Mouse (Mus musculus): ENCODE measurements at regions not wholly inside any gene's neighbourhood (a gene's known extent, or its start where the extent isn't known, plus 50 kb on each side); places are given as distances from the start of the nearest gene placed in this dataset.

DNA sequence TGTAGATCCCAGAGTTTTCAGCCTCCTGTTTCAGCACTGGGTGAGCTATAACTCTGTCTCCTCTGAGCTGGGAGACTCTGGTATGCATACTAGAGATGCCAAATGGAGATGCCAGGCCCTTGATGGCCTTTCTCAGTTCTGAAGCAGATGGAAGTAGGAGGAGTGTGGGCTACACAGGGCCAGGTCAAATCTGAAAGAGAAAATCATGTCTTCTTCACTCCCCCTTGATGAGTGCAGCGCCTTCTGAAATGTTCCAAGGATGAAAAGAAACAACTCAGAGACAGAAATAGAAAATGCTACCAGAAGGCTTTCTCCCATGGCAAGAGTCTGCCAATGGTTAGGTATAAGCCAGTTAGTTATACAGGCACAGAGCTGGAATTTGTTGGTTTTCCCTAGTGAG, 652.0 kb downstream of the Rnf144a start:
- H3K9ac ChIP-seq (ENCODE audit: low read length) = no peak overlapping the region
- WGBS = 85% methylated on average over 1 of the region's 1 CpGs
- no peaks in the 10 kb centered on the region for H3K36me3 ChIP-seq (ENCODE audit: control insufficient read depth, insufficient read depth, low read length)
- no peak overlapping the region for H3K4me2 ChIP-seq (ENCODE audit: low read depth, low read length, severe bottlenecking)
- no peaks in the 10 kb centered on the region for H3K27me3 ChIP-seq (ENCODE audit: control insufficient read depth, insufficient read depth, low read length)
- H3K4me1 ChIP-seq (replicated peaks; ENCODE audit: control insufficient read depth, insufficient read depth, low read length) = no peaks in the 10 kb centered on the region
- ATAC-seq (replicated peaks; ENCODE audit: low FRiP score) (no peak), DNase-seq (ENCODE audit: low spot score) (no peak)
- no peaks in the 10 kb centered on the region for H3K9me3 ChIP-seq (ENCODE audit: control insufficient read depth, low read length)
- H3K4me3 ChIP-seq (ENCODE audit: low read depth, low read length) = no peak overlapping the region
- no peak overlapping the region for H3K27ac ChIP-seq (ENCODE audit: low read depth, low read length)

DNA sequence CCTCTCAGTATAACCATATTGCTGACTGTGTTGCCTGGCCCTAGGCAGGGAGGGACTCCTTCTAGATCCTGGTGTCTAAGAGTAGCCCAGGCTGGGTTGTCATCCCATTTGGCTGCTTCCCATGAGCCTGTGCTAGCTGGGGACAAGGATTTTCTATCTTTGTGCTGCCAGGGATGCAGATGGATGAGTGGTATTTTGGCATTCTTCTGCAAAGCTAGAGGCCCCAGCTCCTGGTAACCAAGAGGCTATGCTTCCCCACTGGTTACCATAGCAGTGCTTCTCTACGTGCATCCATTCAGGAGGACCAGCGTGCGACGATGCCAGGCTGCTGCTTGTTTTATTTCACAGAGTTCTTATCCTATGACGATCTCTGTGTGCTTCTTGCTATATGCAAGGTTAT, 658.0 kb downstream of the Rnf144a start:
- no peaks in the 10 kb centered on the region for H3K9me3 ChIP-seq (ENCODE audit: control insufficient read depth, low read length)
- no peaks in the 10 kb centered on the region for H3K36me3 ChIP-seq (ENCODE audit: control insufficient read depth, insufficient read depth, low read length)
- no peaks in the 10 kb centered on the region for H3K4me1 ChIP-seq (replicated peaks; ENCODE audit: control insufficient read depth, insufficient read depth, low read length)
- no peak overlapping the region for H3K4me2 ChIP-seq (ENCODE audit: low read depth, low read length, severe bottlenecking)
- no peak for DNase-seq (ENCODE audit: low spot score)
- ATAC-seq (replicated peaks; ENCODE audit: low FRiP score) = no peak
- H3K4me3 ChIP-seq (ENCODE audit: low read depth, low read length) = no peak overlapping the region
- no peak overlapping the region for H3K27ac ChIP-seq (ENCODE audit: low read depth, low read length)
- H3K27me3 ChIP-seq (ENCODE audit: control insufficient read depth, insufficient read depth, low read length) = no peaks in the 10 kb centered on the region
- whole genome bisulfite sequencing = 92% methylated on average over 5 of the region's 5 CpGs
- no peak overlapping the region for H3K9ac ChIP-seq (ENCODE audit: low read length)

DNA sequence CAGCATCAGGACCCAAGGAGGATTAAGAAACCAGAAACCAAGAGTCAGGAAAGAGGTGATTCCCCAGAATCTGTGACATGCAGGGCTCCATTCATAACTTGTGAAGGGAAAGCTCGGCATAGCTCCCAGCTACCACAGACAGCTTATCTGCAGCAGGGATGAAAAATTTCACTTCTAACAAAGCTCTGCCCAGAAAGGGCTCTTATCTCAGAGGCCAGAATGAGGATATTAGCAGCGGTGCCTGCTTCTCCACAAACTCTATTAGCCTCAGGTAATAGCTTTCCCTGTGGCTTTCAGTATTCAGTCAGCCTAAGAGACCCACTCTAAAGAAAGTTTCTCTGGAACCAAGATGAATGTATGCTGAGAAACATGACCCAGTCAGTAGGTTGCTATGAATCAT, 636.9 kb upstream of the Id2 start:
- H3K4me1 ChIP-seq (replicated peaks; ENCODE audit: control insufficient read depth, insufficient read depth, low read length) = no peaks in the 10 kb centered on the region
- no peaks in the 10 kb centered on the region for H3K9me3 ChIP-seq (ENCODE audit: control insufficient read depth, low read length)
- H3K27ac ChIP-seq (ENCODE audit: low read depth, low read length) = no peak overlapping the region
- H3K4me3 ChIP-seq (ENCODE audit: low read depth, low read length) = no peak overlapping the region
- no peak overlapping the region for H3K9ac ChIP-seq (ENCODE audit: low read length)
- H3K27me3 ChIP-seq (ENCODE audit: control insufficient read depth, insufficient read depth, low read length) = no peaks in the 10 kb centered on the region
- ATAC-seq (replicated peaks; ENCODE audit: low FRiP score) = no peak
- H3K36me3 ChIP-seq (ENCODE audit: control insufficient read depth, insufficient read depth, low read length) = no peaks in the 10 kb centered on the region
- no peak overlapping the region for H3K4me2 ChIP-seq (ENCODE audit: low read depth, low read length, severe bottlenecking)
- 78% methylated on average over 2 of the region's 2 CpGs for WGBS
- no peak for DNase-seq (ENCODE audit: low spot score)

DNA sequence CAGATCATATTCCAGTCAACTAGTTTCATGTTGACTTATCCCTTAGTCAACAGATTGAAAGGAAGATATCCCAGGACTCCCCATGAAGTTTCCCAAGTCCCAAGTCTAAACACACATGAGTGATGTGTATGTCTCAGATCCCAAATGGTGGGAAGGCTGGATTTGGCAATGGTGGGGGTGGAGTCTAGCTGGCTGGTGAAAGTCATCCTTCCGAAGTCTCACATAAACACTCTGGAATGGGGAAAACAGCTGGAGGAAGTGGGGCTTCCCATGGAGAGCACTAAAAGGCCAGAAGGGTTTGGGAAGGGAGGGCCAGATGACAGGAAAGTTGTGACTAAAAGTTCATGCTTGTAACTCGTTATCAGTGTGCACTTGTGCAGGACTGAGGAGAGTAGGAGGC, 628.8 kb upstream of the Id2 start:
- Histone ChIP-seq H3K4me3 (ENCODE audit: low read depth, low read length) (no peak overlapping the region), H3K9ac (ENCODE audit: low read length) (no peak overlapping the region), H3K36me3 (ENCODE audit: control insufficient read depth, insufficient read depth, low read length) (no peaks in the 10 kb centered on the region), H3K27me3 (ENCODE audit: control insufficient read depth, insufficient read depth, low read length) (no peaks in the 10 kb centered on the region), H3K4me2 (ENCODE audit: low read depth, low read length, severe bottlenecking) (no peak overlapping the region), H3K9me3 (ENCODE audit: control insufficient read depth, low read length) (no peaks in the 10 kb centered on the region), H3K4me1 (replicated peaks; ENCODE audit: control insufficient read depth, insufficient read depth, low read length) (no peaks in the 10 kb centered on the region), H3K27ac (ENCODE audit: low read depth, low read length) (no peak overlapping the region)
- no peak for ATAC-seq (replicated peaks; ENCODE audit: low FRiP score)
- 74% methylated on average over 2 of the region's 2 CpGs for WGBS
- no peak for DNase-seq (ENCODE audit: low spot score)

- Histone ChIP-seq H3K27ac (ENCODE audit: low read depth, low read length) (no peak overlapping the region), H3K9me3 (ENCODE audit: control insufficient read depth, low read length) (no peaks in the 10 kb centered on the region), H3K9ac (ENCODE audit: low read length) (no peak overlapping the region), H3K27me3 (ENCODE audit: control insufficient read depth, insufficient read depth, low read length) (no peaks in the 10 kb centered on the region), H3K4me2 (ENCODE audit: low read depth, low read length, severe bottlenecking) (no peak overlapping the region), H3K4me1 (replicated peaks; ENCODE audit: control insufficient read depth, insufficient read depth, low read length) (no peaks in the 10 kb centered on the region), H3K36me3 (ENCODE audit: control insufficient read depth, insufficient read depth, low read length) (no peaks in the 10 kb centered on the region), H3K4me3 (ENCODE audit: low read depth, low read length) (no peak overlapping the region)
- no peak for DNase-seq (ENCODE audit: low spot score)
- no peak for ATAC-seq (replicated peaks; ENCODE audit: low FRiP score)
- 100% methylated on average over 1 of the region's 1 CpGs for WGBS
Observed at GRCm38 (mm10) chr12:25711186-25711585, 614.2 kb upstream of the Id2 start.

DNA sequence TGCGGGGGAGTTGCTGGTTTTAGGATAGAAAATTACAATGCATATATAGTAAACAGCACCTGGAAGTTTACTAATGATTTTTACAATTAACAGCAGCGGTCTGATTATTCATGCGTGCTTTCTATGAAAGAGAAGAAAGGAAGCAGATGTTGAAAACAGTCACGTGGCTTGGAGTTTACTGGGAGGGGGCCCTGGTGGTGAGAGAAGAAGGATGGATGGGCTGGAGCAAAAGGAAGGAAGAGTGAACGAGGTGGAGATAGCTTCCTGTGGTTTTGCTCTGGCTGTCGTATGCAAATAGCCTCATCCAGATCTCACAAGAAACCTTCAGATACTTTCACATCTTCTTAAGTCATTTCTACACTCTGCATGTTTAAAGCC, 606.1 kb upstream of the Id2 start:
- 10% methylated on average over 6 of the region's 6 CpGs for WGBS
- no peaks in the 10 kb centered on the region for H3K36me3 ChIP-seq (ENCODE audit: control insufficient read depth, insufficient read depth, low read length)
- H3K27me3 ChIP-seq (ENCODE audit: control insufficient read depth, insufficient read depth, low read length) = no peaks in the 10 kb centered on the region
- DNase-seq (ENCODE audit: low spot score) (no peak), ATAC-seq (replicated peaks; ENCODE audit: low FRiP score) (peak; percentile 36; the same call in 1 of the 2 replicates)
- H3K4me3 ChIP-seq (ENCODE audit: low read depth, low read length) = peak overlapping the region; percentile 7; the same call in 1 of the 2 replicates
- no peak overlapping the region for H3K27ac ChIP-seq (ENCODE audit: low read depth, low read length)
- H3K4me1 ChIP-seq (replicated peaks; ENCODE audit: control insufficient read depth, insufficient read depth, low read length) = no peaks in the 10 kb centered on the region; the same call in 1 of the 2 replicates
- H3K9me3 ChIP-seq (ENCODE audit: control insufficient read depth, low read length) = no peaks in the 10 kb centered on the region
- peak overlapping the region; percentile 45; the same call in 1 of the 2 replicates for H3K4me2 ChIP-seq (ENCODE audit: low read depth, low read length, severe bottlenecking)
- H3K9ac ChIP-seq (ENCODE audit: low read length) = peak overlapping the region; percentile 21; the same call in 1 of the 2 replicates

DNA sequence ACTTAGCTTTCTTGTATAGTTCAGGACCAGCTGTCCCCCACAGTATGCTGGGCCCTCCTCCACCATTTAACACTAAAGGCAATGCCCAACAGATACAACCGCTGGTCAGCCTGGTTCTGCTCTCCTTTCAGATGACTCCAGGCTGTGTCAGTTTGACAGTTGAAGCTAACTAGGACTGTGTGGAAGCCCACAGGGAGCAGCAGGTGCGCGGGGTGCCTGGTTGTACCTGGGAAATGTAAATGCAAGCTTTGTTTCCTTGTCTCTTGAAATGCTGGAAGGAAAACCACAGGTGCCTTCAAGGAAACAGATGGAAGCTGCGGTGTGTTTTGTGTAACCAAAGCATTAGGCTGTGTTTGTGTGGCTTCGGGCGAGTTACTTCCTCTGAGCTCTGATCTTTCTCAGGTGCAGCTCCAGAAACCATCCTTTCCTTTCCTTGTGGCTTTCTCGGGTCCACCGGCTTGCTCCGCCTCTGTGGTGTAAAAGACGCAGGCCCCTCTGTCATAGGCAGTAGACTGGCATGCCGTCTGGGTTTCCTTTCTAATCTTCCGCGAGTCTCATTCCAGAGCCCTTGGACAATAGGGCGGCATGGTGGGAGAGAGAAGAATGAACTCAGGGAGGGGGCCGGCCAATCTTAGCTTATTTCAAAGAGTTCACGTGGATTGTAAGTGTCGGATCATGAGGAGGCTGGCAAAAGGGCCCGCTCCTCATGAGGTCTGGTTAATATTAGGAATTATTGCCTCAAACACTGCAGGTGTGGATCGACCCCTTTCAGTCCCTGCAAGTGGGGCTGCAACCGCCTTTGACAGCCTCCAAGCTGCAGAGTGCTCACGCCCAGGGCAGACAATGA, 605.5 kb upstream of the Id2 start:
- H3K4me1 ChIP-seq (replicated peaks; ENCODE audit: control insufficient read depth, insufficient read depth, low read length) = no peaks in the 10 kb centered on the region; the same call in 1 of the 2 replicates
- peak overlapping the region; percentile 7; the same call in 1 of the 2 replicates for H3K4me3 ChIP-seq (ENCODE audit: low read depth, low read length)
- WGBS = 7% methylated on average over 21 of the region's 21 CpGs
- H3K9me3 ChIP-seq (ENCODE audit: control insufficient read depth, low read length) = no peaks in the 10 kb centered on the region
- H3K36me3 ChIP-seq (ENCODE audit: control insufficient read depth, insufficient read depth, low read length) = no peaks in the 10 kb centered on the region
- H3K4me2 ChIP-seq (ENCODE audit: low read depth, low read length, severe bottlenecking) = peak overlapping the region; percentile 45
- H3K9ac ChIP-seq (ENCODE audit: low read length) = peak overlapping the region; percentile 21; the same call in 1 of the 2 replicates
- no peaks in the 10 kb centered on the region for H3K27me3 ChIP-seq (ENCODE audit: control insufficient read depth, insufficient read depth, low read length)
- ATAC-seq (replicated peaks; ENCODE audit: low FRiP score) = peak; percentile 83
- peak; percentile 62 for DNase-seq (ENCODE audit: low spot score)
- H3K27ac ChIP-seq (ENCODE audit: low read depth, low read length) = no peak overlapping the region

GRCm38 (mm10) chr12:25687063-25687462, 590.1 kb upstream of the Id2 start:
- Histone ChIP-seq H3K27me3 (ENCODE audit: control insufficient read depth, insufficient read depth, low read length) (no peaks in the 10 kb centered on the region), H3K4me2 (ENCODE audit: low read depth, low read length, severe bottlenecking) (no peak overlapping the region), H3K27ac (ENCODE audit: low read depth, low read length) (no peak overlapping the region), H3K9ac (ENCODE audit: low read length) (no peak overlapping the region), H3K4me3 (ENCODE audit: low read depth, low read length) (no peak overlapping the region), H3K36me3 (ENCODE audit: control insufficient read depth, insufficient read depth, low read length) (no peaks in the 10 kb centered on the region), H3K4me1 (replicated peaks; ENCODE audit: control insufficient read depth, insufficient read depth, low read length) (no peaks in the 10 kb centered on the region), H3K9me3 (ENCODE audit: control insufficient read depth, low read length) (no peaks in the 10 kb centered on the region)
- DNase-seq (ENCODE audit: low spot score) (no peak), ATAC-seq (replicated peaks; ENCODE audit: low FRiP score) (no peak)

GRCm38 (mm10) chr12:25676631-25677030, 579.7 kb upstream of the Id2 start:
- 90% methylated on average over 11 of the region's 11 CpGs for WGBS
- Histone ChIP-seq H3K27me3 (ENCODE audit: control insufficient read depth, insufficient read depth, low read length) (no peaks in the 10 kb centered on the region), H3K4me2 (ENCODE audit: low read depth, low read length, severe bottlenecking) (no peak overlapping the region), H3K4me3 (ENCODE audit: low read depth, low read length) (no peak overlapping the region), H3K9ac (ENCODE audit: low read length) (no peak overlapping the region), H3K9me3 (ENCODE audit: control insufficient read depth, low read length) (no peaks in the 10 kb centered on the region), H3K27ac (ENCODE audit: low read depth, low read length) (no peak overlapping the region), H3K36me3 (ENCODE audit: control insufficient read depth, insufficient read depth, low read length) (no peaks in the 10 kb centered on the region), H3K4me1 (replicated peaks; ENCODE audit: control insufficient read depth, insufficient read depth, low read length) (no peaks in the 10 kb centered on the region)
- DNase-seq (ENCODE audit: low spot score) (no peak), ATAC-seq (replicated peaks; ENCODE audit: low FRiP score) (no peak)
